Mouse (Mus musculus) cerebellum, postnatal 25 days (tissue): ENCODE measurements around the gene Gstm1.
"Not testable (repeated sequence)": the region's sequence is repeated elsewhere in the genome, so short reads cannot be mapped to it uniquely, and the experiment has no call there.

Source experiments
- DNase-seq, 2 experiments: peaks; one replicate each; pipeline ENCODE4 v3.0.0; 2021; ENCODE audit warnings: mixed read lengths in 2 of 2

Gstm1 gene

DNA sequence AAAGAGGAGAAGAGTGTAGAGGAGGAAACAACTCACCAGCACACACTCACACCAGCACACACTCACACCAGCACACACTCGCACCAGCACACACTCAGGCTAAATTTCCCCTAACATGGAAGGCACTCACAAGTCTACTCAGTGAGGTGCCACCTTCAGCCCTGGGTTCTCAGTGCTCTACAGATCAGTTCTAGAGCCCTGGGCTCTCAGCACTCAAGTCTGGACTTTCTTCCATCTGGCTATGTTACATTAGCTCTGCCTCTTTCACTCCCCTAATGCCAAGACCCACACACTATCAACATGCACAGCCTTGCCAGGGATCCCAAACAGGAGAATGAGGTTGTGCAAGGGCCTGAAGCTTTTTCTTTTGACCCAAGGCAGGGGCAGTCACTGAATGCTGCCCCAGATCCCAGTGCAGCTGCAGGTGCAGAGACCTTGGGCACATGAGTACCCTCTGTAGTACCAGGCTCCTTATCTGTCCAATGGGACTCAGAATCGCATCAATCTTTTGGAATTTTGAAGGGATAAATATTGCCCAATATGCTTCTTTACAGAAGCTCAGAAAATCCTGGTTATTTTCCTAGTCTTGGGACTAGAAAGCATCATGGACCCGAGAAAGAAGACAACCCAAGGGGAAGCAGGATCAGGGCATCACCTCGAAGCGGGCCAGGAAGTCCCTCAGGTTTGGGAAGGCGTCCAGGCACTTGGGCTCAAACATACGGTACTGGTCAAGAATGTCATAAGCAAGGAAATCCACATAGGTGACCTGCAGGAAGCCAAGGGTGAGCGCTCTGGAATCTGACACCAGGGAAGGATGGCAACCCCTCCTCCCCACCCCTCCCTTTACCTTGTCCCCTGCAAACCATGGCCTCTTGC, 3.4 kb downstream of the Gstm1 start:
- no peak for DNase-seq

DNA sequence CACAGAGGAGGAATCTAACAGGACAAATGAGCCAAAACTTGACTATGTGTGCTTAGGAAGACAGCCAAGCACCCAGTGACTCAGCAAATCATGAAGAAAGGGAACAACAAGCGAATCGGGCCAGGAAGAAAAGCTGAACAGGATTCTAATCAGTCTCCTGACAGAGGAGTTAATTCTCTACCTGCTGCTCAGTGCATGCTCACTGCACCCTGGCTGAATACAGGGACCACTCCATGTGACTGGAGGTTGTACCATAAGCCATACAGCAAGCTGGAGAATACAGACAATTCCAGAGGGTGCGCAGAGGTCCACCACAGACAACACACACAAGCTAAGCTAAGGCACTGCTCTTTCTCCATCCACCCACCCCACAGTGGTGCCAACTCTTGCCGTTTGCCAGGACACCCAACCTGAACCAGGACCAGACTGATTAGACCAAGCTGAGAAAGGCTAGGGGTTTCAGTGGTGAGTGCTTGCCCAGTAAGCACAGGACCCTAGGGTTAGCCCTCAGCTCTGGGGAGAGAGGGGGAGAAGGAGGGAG, 4.4 kb downstream of the Gstm1 start:
- DNase-seq, result no peak

DNA sequence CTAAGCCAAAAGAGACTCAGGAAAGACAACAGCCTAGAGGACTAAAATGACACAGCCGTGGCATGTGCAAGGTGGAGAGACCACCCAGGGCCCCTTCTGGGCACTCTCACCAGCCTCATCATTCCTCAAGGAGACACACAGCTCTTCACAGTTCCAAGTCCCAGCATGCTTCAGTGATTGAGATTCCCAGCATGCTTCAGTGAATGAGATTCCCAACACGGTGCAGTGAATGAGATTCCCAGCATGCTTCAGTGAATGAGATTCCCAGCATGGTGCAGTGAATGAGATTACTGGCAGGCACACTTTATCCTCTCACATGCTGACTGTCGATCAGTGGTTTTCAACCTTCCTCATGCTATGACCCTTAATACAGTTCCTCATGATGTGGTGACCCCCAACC, 6.2 kb downstream of the Gstm1 start:
- no peak for DNase-seq

DNA sequence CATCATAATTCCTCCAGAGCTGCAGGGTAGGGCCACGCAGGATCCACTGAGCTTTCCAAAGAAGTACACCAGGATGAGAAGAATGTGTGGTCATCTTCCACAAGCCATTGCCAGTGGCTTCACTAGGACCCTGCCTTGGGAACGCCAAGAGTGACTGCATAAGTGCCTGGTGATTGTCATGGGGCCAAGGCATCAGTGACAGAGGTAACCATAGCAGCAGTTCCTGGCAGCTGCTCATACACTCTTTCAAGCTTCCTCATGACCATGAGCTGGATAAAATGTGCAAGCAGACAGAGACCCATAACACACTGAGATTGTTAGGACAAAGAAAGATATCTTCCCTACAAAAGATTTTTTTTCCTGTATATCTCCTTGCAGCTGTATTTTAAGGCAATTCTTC, 7.5 kb downstream of the Gstm1 start:
- no peak for DNase-seq

DNA sequence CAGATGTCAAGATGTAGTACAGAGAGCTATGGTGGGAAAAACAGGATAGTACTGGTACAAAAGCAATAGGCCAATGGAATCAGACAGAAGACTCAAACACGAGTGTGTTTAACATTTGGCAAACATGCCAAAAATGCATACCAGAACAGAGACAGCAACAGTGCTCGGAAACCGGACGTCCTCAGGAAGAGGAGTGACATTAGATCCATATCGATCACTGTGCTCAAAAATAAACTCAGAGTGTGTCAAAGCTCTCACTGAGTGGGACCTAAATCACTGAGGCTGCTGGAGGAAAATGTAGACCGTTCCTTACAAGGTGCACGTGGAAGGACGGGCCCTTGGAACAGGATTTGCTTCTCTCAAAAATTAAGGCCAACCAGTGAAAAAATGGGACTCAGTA, 15.8 kb downstream of the Gstm1 start:
- no peak for DNase-seq

DNA sequence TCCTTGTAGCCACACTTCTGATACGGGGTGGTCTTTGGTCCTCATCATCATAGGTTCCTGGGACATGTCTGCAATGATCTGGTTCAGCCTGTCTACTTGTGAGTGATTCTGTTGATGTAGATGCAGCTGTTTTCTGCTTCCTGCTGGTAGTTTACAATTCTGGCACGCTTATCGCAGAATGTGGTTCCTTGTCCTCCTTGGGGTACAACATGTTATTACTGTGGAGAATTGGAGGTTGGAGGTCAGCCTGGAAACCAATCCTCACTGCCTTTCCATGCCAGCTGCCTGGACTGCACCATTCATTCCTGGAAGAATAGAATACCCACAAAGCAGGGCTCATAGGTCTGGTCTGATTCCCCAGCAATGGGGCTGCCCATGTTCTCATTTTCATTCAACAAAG, 18.3 kb downstream of the Gstm1 start:
- no peak for DNase-seq

DNA sequence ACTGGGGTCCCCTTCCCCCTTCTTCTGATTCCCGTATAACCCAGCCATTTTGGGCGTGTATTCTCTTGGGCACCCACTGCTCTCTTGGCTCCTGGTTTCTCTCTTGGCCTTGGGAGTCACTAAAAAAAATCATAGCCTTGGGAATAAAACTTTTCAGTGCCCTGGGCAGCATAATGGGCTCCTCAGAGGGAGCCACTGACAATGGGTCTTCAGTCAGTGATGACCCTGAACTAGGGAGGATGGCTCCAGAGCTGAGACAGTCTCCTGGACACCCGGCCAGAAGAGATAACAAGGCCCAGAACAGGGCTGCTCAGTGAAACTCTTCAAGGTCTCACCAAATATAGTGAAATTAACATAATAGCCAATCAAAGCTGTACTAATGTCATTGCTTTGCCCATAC, 19.2 kb downstream of the Gstm1 start:
- no peak for DNase-seq

DNA sequence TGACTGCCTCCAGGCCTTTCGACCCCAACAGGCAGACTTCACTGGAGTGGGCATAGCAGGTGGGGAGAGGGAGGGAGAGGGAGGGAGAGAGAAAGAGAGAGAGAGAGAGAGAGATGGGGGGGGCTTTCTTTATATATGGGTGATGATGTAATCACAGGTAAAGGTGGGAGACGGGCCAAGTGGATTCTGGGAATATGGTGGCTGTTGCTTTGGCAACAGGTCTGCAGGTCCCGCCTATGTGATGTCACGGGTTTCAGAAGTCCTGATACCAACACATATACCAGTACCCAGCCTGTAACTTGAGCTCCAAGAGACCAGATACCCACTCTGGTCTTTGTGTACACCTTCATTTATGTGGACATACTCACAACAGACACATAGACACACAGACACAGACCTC, 21.2 kb downstream of the Gstm1 start:
- no peak for DNase-seq

DNA sequence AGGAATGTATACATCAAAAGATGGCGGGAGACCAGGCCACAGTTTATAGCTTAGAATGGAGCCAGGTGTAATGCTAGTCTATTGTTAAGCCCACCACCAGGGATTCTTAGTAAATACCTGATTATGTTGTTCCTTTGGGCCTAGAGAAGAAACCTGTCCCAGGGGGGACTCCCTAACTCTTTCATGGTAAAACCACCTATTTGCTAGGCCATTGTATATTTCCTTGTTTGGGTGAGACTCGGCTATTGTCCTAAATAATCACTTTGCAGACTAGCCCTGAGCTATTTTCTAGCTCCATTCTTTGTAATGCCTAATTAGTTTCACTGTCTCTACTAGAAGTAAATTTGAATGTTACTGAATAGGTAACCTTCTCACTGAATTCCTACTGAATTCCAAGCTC, 21.8 kb downstream of the Gstm1 start:
- not testable (repeated sequence) for DNase-seq

DNA sequence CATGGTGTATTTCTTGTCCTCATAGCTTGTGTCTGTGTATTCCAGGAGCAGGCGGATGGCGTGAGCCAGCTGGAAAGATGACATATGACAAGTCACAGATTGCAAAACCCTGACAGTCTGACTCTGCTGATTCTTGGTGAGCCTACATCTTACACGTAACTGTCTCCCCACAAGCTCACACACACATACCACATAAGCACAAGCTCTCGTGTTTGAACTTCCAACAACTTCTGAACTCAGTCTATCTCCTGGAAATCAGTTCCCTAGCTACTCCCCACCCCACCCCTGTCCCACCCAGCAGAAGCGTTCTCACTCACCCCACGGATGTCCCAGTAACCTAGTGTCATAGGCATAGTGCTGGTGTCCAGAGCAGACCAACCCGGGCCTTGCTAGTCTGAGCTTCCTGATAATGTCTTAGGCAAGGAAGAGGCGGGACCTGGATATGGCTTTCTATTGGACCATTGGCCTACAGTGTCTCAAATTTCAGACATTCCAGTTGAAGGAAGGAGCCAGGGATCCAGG, 31.7 kb downstream of the Gstm1 start, which contains the start of gene Gstm2:
Gene Gstm2, minus strand, starts transcription at position 413 of the 522 bp plus-strand sequence.
- DNase-seq, result no peak

DNA sequence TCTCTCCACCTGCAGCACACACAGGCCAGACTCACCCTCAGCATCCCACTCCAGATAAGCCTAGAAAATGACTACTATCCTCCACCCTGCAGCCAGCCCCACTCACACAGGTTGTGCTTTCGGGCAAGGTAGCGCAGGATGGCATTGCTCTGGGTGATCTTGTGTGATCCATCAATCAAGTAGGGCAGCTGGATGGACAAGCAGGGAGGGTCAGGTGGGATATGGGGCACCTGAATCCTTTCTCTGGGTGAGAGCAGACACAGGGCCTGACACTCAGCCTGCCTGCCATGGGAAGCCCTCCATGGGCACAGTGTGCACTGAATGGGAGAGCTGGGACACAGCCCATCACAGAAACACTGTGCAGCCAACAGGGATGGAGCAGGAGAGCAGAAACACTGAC, 32.6 kb downstream of the Gstm1 start:
- not testable (repeated sequence) for DNase-seq

DNA sequence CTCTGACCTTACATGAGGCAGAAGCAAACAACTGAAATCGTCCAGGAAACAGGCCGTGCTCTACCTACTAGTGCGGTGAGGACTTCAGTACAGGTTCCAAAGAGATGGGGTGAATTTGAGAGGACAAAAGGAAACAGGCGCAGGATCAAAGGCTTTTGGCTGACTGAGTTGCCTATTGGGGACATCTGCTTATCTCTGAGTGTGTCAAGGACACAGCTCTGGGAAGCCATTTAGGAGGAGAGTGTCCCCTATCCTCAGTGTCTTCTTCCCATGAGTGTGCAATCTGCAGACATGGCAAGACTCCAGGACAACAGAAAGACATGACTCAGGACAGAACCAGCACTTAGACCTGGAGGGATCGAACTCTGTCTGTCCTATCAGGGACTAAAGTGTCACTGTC, 33.3 kb downstream of the Gstm1 start:
- DNase-seq, result no peak

DNA sequence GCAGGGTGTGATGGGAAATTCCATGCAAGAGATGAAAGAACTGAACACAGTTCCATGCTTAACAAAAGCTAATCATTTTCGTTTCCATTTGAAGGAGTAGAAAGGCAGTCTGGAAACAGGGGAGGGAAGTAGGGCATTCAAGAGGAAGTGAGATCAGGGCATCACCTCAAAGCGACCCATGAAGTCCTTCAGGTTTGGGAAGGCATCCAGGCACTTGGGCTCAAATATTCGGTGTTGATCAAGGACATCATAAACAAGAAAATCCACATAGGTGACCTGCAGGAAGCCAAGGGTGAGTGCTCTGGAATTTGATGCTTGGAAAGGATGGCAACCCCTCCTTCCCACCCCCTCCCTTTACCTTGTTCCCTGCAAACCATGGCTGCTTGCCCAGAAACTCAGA, 34.0 kb downstream of the Gstm1 start:
- DNase-seq, result no peak

DNA sequence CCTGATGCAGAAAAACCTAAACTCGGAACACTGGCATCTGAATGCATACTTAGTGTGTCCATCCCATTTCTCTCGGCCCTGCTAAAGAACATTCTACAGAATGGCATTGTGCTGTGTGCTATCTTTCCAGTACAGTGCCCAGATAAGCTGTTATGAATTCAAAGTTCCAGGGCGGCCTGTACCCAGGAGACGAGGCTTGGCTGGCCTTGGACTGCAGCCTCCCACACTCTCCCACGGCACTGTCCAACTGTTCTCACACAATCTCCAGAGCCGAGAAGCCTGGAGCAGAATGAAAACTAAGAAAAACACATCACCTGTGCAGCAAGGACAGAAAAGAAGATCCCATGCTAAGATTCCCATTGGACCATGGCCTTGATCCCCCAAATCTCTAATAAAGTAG, 35.0 kb downstream of the Gstm1 start:
- DNase-seq, result no peak

DNA sequence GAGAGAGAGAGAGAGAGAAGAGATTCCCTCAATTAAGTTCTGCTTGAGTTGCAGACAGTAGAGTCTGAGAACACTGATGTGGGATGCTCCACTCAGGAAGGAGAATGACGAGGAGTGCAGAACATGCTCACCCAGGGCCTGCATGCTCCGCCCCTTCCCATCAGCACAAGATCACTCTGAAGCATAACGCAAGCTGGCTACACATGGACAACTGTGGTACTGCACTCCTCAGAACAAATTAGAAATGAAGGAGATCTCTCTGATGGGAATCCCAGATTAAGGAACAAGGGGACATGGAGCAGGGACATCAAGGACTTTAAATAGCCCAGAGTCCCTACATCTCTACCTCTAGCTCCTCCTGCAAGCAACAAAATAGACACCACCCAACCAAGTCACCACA, 36.5 kb downstream of the Gstm1 start:
- no peak for DNase-seq

DNA sequence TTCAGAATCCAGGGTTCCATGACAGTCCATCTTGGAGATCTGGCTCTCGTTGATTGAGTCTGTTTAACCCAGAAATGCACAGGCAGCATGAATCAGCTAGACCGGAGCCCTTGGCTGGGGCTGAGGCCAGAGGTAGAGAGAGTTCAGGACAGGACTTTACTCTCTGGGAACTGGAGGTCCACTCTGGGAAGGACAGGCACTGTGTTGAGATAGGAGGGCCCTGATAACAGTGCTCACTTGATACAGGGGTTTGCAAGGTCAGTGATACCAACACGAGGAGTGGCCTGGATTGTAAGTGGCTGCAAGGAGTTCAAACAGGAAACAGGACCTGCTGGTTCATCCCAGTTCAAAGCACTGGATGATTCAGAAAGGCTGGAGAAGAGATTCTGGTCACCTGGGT, 40.1 kb downstream of the Gstm1 start:
- no peak for DNase-seq

DNA sequence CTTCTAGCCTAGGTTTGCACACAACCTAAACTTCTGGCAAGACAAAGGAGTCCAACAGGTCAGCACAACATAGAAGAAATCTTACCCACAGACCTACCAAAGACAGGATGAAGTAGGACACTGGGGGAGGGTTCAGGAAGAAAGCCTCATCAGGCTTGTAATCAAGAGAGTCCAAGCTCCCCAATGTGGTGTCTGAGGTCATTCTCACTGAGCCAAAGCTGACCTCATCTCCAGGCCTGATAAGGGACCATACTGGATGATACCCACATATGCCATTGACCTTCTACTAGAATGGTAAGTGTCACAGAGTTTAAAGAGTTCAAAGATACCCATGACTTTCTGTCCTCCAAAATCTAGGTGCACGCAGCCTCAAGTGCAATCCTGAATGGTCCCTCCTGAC, 43.5 kb downstream of the Gstm1 start:
- DNase-seq, result no peak

DNA sequence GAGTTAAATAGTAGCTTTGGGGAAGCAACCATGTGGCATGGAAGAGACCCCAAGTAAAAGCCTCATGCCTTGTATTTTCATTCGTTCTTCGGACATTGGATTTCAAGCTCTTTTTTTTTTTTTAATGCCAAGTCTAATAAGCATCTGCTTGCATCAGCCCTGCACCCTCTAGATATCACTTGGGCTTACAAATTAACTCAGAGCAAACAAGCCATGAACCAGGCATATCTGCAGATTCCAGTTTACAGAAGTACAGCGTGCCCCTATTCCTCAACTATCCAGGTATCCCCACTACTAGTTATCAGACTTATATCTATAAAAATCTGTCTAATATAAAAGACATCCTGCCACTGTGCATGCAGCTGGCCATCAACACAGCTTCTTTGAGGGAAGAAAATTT, 45.7 kb downstream of the Gstm1 start:
- no peak for DNase-seq

DNA sequence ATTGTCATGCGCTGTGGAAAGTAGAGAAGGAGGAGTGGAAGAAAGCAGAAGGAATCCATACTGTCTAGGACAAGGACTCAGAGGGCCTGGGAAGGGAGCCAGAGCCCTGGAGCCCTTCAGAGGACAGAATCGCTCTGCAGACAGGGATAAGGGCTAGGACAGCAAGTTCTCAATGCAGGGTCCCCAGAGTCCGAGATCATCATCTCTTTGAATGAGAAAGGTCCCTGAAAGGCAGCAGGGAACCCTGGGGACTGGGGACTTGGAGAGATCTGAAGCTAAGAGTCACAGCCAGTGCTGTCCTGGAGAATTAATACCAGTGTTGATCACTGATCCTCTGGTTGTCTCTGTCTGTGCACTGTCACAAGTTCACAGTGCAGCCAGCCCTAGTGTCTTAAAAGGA, 46.7 kb downstream of the Gstm1 start:
- not testable (repeated sequence) for DNase-seq

DNA sequence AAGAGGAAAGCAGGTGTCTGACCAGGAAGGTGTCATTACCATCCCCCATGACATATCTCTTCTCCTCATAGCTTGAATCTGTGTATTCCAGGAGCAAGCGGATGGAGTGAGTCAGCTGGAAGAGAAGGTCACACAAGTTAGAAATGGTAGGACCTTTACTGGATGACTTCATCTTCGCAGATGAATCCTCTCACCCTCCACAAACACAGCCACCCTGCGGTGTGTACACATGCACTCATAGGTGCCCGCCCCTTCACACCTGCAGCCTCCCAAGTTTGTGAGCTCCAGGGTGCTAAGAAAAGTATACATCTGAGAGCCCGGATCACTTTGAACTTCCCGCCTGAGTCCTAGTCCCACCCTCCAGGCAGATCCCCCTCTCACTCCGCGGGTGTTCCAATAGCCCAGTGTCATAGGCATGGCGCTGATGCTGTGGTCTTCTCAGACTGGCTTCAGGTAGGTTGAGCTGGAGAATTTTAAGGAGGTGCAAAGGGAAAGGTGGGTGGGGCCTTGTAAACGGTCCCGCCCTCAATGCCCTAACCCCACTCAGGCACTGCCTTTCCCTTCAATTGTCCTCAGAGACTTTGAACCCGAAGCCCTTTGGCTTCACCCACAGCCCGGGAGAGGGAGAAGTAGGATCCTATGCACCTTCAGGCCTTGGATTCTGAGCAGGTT, 48.9 kb downstream of the Gstm1 start, which contains the start of gene Gstm3:
Gene Gstm3, minus strand, starts transcription at position 560 of the 672 bp plus-strand sequence.
- no peak for DNase-seq

DNA sequence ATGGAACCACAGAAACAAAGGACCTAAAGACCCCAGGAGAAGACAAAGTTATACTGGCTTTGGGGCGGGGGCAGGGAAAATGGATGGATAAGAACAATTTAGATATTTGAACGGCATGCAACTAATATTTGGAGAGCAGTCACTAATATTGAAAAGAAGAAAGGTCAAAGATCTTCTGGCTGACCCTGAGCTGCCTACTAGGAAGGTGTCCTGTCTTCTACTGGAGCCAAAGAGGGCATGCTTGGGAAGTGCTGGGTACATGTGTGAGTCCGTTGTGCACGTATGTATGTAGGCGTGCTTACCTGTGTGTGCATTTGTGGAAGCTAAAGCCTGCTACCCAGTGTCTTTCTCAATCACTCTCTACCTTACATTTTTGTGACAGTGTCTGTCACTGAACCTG, 51.1 kb downstream of the Gstm1 start:
- no peak for DNase-seq

DNA sequence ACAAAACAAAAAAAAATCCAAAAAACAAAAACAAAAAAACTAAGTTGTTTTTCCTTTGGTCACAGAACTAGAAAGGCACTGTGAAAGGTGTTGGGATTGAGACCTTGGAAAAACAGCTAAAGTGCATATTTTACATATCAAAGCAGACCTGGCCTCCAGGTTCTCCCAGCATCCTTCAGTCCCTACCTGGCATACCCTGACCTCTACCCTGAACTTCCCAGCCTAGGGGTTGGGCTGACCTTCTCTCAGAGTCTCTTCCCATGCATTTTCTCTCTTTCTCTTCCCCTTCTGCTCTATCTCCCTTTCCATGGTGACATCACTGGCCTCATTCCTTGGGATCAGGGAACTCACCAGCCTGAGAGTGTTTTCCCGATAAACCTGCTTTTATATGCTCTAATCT, 52.2 kb downstream of the Gstm1 start:
- DNase-seq, result no peak

DNA sequence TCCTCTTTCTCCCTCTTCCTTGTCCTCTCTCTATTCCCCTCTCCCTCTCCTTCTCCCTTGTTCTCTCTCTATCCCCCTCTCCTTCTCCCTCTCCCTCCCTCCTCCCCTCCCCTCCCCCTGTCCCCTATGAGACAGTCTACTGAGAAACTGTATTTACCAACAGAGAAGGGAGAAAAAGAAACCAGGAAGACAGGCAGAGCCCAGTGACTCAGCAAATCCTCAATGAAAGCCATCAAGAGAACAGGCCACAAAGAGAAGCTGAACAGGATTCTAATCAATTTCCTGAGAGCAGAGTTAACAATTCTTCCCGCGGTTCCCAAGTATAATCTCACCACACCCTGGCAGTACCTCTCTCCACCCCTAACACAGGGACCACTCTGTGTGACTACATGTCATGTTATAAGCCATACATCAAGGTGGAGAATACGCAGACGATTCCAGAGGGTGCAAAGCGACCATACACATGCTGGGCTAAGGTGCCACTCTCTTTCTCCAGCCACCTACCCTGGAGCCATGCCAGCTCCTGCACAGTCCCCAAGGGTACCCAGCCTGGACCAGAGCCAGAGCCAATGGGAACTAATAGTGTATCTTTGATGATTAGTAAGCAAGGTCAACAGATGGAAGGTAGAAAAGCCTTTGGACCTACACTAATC, 53.0 kb downstream of the Gstm1 start:
- DNase-seq, result no peak
